Mouse (Mus musculus) cerebellum, adult 2 months (tissue): Measurements from ENCODE around the gene Plcb4.
"Not testable (repeated sequence)": the region's sequence is repeated elsewhere in the genome, so short reads cannot be mapped to it uniquely, and the experiment has no call there.

Source experiments
- CTCF ChIP-seq: fragments of 200-500 bp; IDR thresholded peaks from 2 replicates; pipeline ENCODE4 v1.5.1; 2011; ENCODE audit warnings: low read depth, mild to moderate bottlenecking, control low read depth, low read length, moderate library complexity, borderline replicate concordance; ENCODE audit not compliant: insufficient read depth
- POLR2A ChIP-seq: fragments of 200-500 bp; IDR thresholded peaks from 2 replicates; pipeline ENCODE4 v1.6.1; 2011; ENCODE audit warnings: low read length, control low read depth, borderline replicate concordance; ENCODE audit not compliant: insufficient read depth

DNA sequence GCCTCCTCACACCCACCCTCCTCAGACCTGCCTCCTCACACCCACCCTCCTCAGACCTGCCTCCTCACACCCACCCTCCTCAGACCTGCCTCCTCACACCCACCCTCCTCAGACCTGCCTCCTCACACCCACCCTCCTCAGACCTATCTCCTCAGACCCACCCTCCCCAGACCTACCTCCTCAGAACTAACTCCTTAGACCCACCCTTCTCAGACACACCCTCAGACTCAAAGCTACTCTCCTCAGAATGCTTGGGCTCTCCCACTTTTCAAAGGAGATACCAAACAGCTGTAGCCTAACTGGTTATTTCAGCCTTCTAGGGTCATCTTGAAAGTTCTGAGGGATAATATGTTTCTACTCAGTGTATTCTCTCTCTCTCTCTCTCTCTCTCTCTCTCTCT, 50.9 kb downstream of the Plcb4 start:
- TF ChIP-seq CTCF, POLR2A: not testable (repeated sequence)
